Mouse (Mus musculus): ENCODE data around the gene Coro7.

- TF ChIP-seq USF1 (IDR thresholded peaks at IDR 0.05; ENCODE audit: low read depth) (no peak), CEBPB (IDR thresholded peaks at IDR 0.05; ENCODE audit: low read depth) (no peak), CTCF (IDR thresholded peaks at IDR 0.05; ENCODE audit: control insufficient read depth, insufficient read depth, insufficient read length) (no peak), MYOD1 (IDR thresholded peaks at IDR 0.05; ENCODE audit: control insufficient read depth, insufficient read length, low read depth) (no peak), FOSL1 (IDR thresholded peaks at IDR 0.05; ENCODE audit: insufficient read depth, low read length, poor library complexity, severe bottlenecking) (no peak), MAX (IDR thresholded peaks at IDR 0.05) (no peak), MYOG (IDR thresholded peaks at IDR 0.05; ENCODE audit: control insufficient read depth, extremely low read depth, insufficient read length) (no peak)
Observed at GRCm38 (mm10) chr16:4628898-4629419, 50.6 kb downstream of the Coro7 start.
